Mouse (Mus musculus) lung, adult 2 months (tissue): ENCODE data around the gene Clec16a.

Source experiments
- CTCF ChIP-seq: fragments of 200-500 bp; IDR thresholded peaks from 2 replicates; pipeline ENCODE4 v1.5.1; 2011; ENCODE audit warnings: mild to moderate bottlenecking, low read length, control low read depth; ENCODE audit not compliant: insufficient read depth
- POLR2A ChIP-seq: fragments of 200-500 bp; IDR thresholded peaks from 2 replicates; pipeline ENCODE4 v1.6.1; 2011; ENCODE audit warnings: low read depth, mild to moderate bottlenecking, control low read depth, low read length, borderline replicate concordance; ENCODE audit errors: extremely low read depth

DNA sequence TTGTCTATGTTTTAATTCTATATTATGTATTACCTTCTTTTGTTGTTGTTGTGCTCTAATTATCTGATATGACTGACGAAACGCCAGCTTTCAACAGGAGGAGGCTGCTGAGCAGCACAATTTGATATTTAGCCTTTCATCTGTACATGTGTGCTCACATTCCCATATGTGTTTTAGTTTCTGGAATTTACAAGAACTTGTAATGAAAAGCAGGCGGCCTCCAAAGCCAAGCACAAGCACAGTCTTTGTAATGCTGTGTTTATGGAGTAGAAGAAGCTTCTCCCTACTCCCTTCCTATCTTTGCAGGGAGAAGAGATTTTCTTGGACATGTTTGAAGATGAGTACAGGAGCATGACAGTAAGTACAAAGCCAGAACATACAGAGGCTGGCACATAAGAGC lies 89.8 kb downstream of the Clec16a start:
- TF ChIP-seq CTCF (no peak), POLR2A (no peak)
